Mouse (Mus musculus): ENCODE measurements around the gene Farp1.

DNA sequence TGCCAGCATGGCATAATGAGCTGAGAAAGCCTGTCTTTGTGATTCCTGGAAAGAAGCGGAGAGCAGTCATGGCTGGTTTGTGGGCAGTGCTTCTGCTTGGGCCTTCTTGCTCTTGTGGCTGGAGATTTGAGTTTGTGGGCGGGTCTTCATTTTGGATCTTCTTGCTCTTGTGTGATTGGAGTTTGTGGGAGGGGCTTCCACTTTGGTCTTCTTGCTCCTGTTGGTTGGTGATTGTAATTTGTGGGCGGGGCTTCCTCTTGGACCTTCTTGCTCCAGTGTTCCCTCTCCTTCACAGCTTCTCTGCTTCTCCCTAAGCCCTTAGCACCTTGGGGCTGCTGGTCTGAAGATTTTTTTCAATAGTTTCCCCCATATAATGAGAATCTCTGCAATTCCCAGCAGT, 90.7 kb downstream of the Farp1 start:
- TF ChIP-seq CTCF (IDR thresholded peaks at IDR 0.05; ENCODE audit: low read depth) (no peak), EP300 (IDR thresholded peaks at IDR 0.05; ENCODE audit: low read depth) (no peak)
